Mouse (Mus musculus): Measurements from ENCODE around the gene Hdac7. TPM values are rescaled to one million over a fixed set of nuclear protein-coding genes. Genes with fewer than 3 reads are reported as not detected.

The Hdac7 gene
- 14.4 and 16.9 TPM in 2 replicates for polyA plus RNA-seq (2011; ENCODE audit: insufficient read depth, insufficient read length, low read depth, missing spikeins)

GRCm38 (mm10) chr15:97844037-97845034, at the start of gene Hdac7:
TSS of gene Hdac7 (minus strand) at chr15:97844502.
- Histone ChIP-seq H3K4me1 (ENCODE audit: control insufficient read depth, insufficient read depth, low read length) (peaks cover 1% of the 10 kb centered on the region), H3K9me3 (replicated peaks; ENCODE audit: control insufficient read depth, insufficient read depth, low read length, poor library complexity, severe bottlenecking) (no peaks in the 10 kb centered on the region), H3K4me3 (ENCODE audit: low read depth, low read length) (no peak within 1 kb of the TSS), H3K9ac (ENCODE audit: low read depth, poor library complexity, severe bottlenecking) (no peak within 1 kb of the TSS), H3K36me3 (ENCODE audit: control insufficient read depth, insufficient read depth, low read length, poor library complexity, severe bottlenecking) (no peaks in the 10 kb centered on the region), H3K27me3 (ENCODE audit: control insufficient read depth, insufficient read depth, low read length, poor library complexity, severe bottlenecking) (no peaks in the 10 kb centered on the region), H3K27ac (ENCODE audit: insufficient read depth, low read length) (no peak within 1 kb of the TSS)
- TF ChIP-seq CTCF (IDR thresholded peaks at IDR 0.05; ENCODE audit: low read depth, low read length) (no peak), POLR2A (IDR thresholded peaks at IDR 0.05; ENCODE audit: insufficient read depth, low read length) (no peak)

DNA sequence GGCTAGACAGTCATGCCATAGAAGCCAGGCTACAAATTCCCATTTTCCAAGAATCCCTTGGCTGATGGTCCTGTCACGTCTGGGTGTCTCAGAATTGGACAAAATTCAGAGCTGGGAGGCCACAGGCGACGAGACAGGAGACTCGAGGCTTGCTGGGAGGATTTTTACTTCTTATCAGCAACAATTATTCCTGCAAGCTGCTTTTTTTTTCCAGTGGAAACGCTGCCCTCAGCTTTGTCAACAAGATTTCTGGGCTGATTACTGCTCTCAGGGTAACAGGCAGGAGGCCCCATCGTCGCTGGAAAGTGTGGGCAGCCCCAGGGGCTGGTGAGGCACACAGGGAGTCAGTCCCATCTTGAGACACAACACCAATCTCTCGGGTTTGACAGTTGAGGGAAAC, 48.2 kb upstream of the Hdac7 start:
- Histone ChIP-seq H3K9me3 (replicated peaks; ENCODE audit: control insufficient read depth, insufficient read depth, low read length, poor library complexity, severe bottlenecking) (no peaks in the 10 kb centered on the region), H3K4me1 (ENCODE audit: control insufficient read depth, insufficient read depth, low read length) (no peaks in the 10 kb centered on the region), H3K36me3 (ENCODE audit: control insufficient read depth, insufficient read depth, low read length, poor library complexity, severe bottlenecking) (no peaks in the 10 kb centered on the region), H3K27me3 (ENCODE audit: control insufficient read depth, insufficient read depth, low read length, poor library complexity, severe bottlenecking) (no peaks in the 10 kb centered on the region), H3K27ac (ENCODE audit: insufficient read depth, low read length) (no peak overlapping the region), H3K4me3 (ENCODE audit: low read depth, low read length) (no peak overlapping the region), H3K9ac (ENCODE audit: low read depth, poor library complexity, severe bottlenecking) (no peak overlapping the region)
- TF ChIP-seq EP300 (IDR thresholded peaks at IDR 0.05; ENCODE audit: insufficient read depth, low read depth, low read length) = no peak
- no peak for TF ChIP-seq CTCF (IDR thresholded peaks at IDR 0.05; ENCODE audit: low read depth, low read length)
- no peak for TF ChIP-seq POLR2A (IDR thresholded peaks at IDR 0.05; ENCODE audit: insufficient read depth, low read length)

- Histone ChIP-seq H3K9ac (ENCODE audit: low read depth, poor library complexity, severe bottlenecking) (no peak overlapping the region), H3K9me3 (replicated peaks; ENCODE audit: control insufficient read depth, insufficient read depth, low read length, poor library complexity, severe bottlenecking) (no peaks in the 10 kb centered on the region), H3K4me3 (ENCODE audit: low read depth, low read length) (no peak overlapping the region), H3K4me1 (ENCODE audit: control insufficient read depth, insufficient read depth, low read length) (no peaks in the 10 kb centered on the region), H3K27ac (ENCODE audit: insufficient read depth, low read length) (no peak overlapping the region), H3K27me3 (ENCODE audit: control insufficient read depth, insufficient read depth, low read length, poor library complexity, severe bottlenecking) (no peaks in the 10 kb centered on the region), H3K36me3 (ENCODE audit: control insufficient read depth, insufficient read depth, low read length, poor library complexity, severe bottlenecking) (no peaks in the 10 kb centered on the region)
- TF ChIP-seq EP300 (IDR thresholded peaks at IDR 0.05; ENCODE audit: insufficient read depth, low read depth, low read length) (no peak), POLR2A (IDR thresholded peaks at IDR 0.05; ENCODE audit: insufficient read depth, low read length) (no peak), CTCF (IDR thresholded peaks at IDR 0.05; ENCODE audit: low read depth, low read length) (no peak)
These were observed 46.1 kb upstream of the Hdac7 start for GRCm38 (mm10) chr15:97890450-97890849.

DNA sequence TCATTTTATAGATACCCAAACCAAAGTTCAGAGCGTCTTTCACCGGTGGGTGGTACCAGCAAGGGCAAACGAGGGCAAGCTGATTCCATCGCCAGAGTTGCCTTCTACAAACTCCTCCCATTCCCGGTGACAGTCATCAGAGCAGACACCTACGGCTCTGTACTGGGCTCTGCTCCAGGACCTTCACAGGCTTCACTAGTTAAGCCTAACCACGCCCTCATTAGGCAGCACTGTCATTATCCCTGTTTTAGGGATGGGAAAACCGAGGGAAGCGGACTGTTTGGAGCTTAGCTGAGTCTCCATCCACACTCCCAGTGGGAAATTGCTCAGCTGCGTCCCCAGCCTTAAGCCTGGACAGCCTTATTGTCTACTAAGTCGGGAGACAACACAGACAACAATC, 45.7 kb upstream of the Hdac7 start:
- no peak overlapping the region for H3K9ac ChIP-seq (ENCODE audit: low read depth, poor library complexity, severe bottlenecking)
- no peaks in the 10 kb centered on the region for H3K4me1 ChIP-seq (ENCODE audit: control insufficient read depth, insufficient read depth, low read length)
- no peaks in the 10 kb centered on the region for H3K27me3 ChIP-seq (ENCODE audit: control insufficient read depth, insufficient read depth, low read length, poor library complexity, severe bottlenecking)
- no peak for TF ChIP-seq EP300 (IDR thresholded peaks at IDR 0.05; ENCODE audit: insufficient read depth, low read depth, low read length)
- no peak for TF ChIP-seq CTCF (IDR thresholded peaks at IDR 0.05; ENCODE audit: low read depth, low read length)
- no peak for TF ChIP-seq POLR2A (IDR thresholded peaks at IDR 0.05; ENCODE audit: insufficient read depth, low read length)
- H3K36me3 ChIP-seq (ENCODE audit: control insufficient read depth, insufficient read depth, low read length, poor library complexity, severe bottlenecking) = no peaks in the 10 kb centered on the region
- no peaks in the 10 kb centered on the region for H3K9me3 ChIP-seq (replicated peaks; ENCODE audit: control insufficient read depth, insufficient read depth, low read length, poor library complexity, severe bottlenecking)
- no peak overlapping the region for H3K27ac ChIP-seq (ENCODE audit: insufficient read depth, low read length)
- no peak overlapping the region for H3K4me3 ChIP-seq (ENCODE audit: low read depth, low read length)

DNA sequence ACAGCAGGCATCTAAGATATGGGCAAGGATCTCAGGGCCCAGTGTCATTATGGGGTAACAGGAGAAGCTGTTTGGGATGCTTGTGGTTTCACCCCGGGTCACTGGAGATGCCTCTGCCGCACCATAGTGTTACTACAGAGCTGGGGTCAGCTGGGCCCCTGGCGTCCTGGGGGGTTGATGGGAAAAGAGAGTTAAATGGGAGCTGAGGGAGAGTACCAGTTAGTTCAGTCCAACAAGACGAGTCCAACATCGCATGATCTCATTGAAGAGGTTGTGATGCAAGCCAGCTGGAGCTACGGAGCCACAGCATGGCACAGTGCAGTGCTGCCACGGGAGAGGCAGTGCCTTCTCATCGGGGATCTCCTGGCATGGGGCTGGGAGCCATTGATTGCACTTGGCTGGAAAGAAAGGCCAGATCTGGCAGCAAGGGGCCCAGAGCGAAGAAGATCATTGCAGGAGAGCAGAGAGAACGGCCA, 43.3 kb upstream of the Hdac7 start:
- H3K4me3 ChIP-seq (ENCODE audit: low read depth, low read length) = no peak overlapping the region
- H3K27me3 ChIP-seq (ENCODE audit: control insufficient read depth, insufficient read depth, low read length, poor library complexity, severe bottlenecking) = no peaks in the 10 kb centered on the region
- no peaks in the 10 kb centered on the region for H3K9me3 ChIP-seq (replicated peaks; ENCODE audit: control insufficient read depth, insufficient read depth, low read length, poor library complexity, severe bottlenecking)
- no peaks in the 10 kb centered on the region for H3K4me1 ChIP-seq (ENCODE audit: control insufficient read depth, insufficient read depth, low read length)
- H3K36me3 ChIP-seq (ENCODE audit: control insufficient read depth, insufficient read depth, low read length, poor library complexity, severe bottlenecking) = no peaks in the 10 kb centered on the region
- H3K9ac ChIP-seq (ENCODE audit: low read depth, poor library complexity, severe bottlenecking) = no peak overlapping the region
- no peak overlapping the region for H3K27ac ChIP-seq (ENCODE audit: insufficient read depth, low read length)
- no peak for TF ChIP-seq EP300 (IDR thresholded peaks at IDR 0.05; ENCODE audit: insufficient read depth, low read depth, low read length)
- no peak for TF ChIP-seq POLR2A (IDR thresholded peaks at IDR 0.05; ENCODE audit: insufficient read depth, low read length)
- no peak for TF ChIP-seq CTCF (IDR thresholded peaks at IDR 0.05; ENCODE audit: low read depth, low read length)

GRCm38 (mm10) chr15:97881423-97881822, 37.1 kb upstream of the Hdac7 start:
- Histone ChIP-seq H3K9me3 (replicated peaks; ENCODE audit: control insufficient read depth, insufficient read depth, low read length, poor library complexity, severe bottlenecking) (no peaks in the 10 kb centered on the region), H3K9ac (ENCODE audit: low read depth, poor library complexity, severe bottlenecking) (no peak overlapping the region), H3K27ac (ENCODE audit: insufficient read depth, low read length) (no peak overlapping the region), H3K27me3 (ENCODE audit: control insufficient read depth, insufficient read depth, low read length, poor library complexity, severe bottlenecking) (no peaks in the 10 kb centered on the region), H3K4me3 (ENCODE audit: low read depth, low read length) (no peak overlapping the region), H3K4me1 (ENCODE audit: control insufficient read depth, insufficient read depth, low read length) (peaks cover 1% of the 10 kb centered on the region), H3K36me3 (ENCODE audit: control insufficient read depth, insufficient read depth, low read length, poor library complexity, severe bottlenecking) (no peaks in the 10 kb centered on the region)
- TF ChIP-seq CTCF (IDR thresholded peaks at IDR 0.05; ENCODE audit: low read depth, low read length) (no peak), POLR2A (IDR thresholded peaks at IDR 0.05; ENCODE audit: insufficient read depth, low read length) (no peak), EP300 (IDR thresholded peaks at IDR 0.05; ENCODE audit: insufficient read depth, low read depth, low read length) (no peak)
